Comparison of ENCODE assay signal across 9 mouse cellular contexts in the genomic region with DNA sequence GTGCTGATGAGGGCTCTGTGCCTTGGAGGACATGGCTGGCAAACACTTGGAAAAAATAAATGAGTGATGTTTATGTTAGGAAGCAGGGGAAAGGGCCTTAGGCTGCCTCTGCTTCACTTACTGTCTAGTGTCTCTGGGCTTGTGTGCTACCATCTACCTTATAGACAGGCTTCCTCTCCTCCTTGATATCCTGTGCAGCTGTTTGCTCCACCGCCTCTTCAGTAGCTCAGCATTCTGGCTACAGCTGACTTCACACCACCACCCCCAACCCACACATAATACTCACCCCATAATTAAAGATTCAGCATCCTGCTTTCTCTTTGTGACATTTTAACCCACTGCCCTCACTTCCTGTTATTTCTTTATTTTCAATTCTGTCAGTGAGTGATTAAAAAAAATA.
DNase-seq lines count a peak whose midpoint lies in the region.
"Had no signal": no experiment of that assay in that cellular context is flagged by ENCODE, and none has a peak within 500 bp of the region (broad histone marks: within the 10 kb centered on the region; RNA-seq: fewer than 3 reads in every experiment).

No protein-coding gene starts in this region.

- DNase-seq in lung, postnatal 14 days, result peak; percentile 1
- no peak for DNase-seq in lung, postnatal 10 days
- peak; percentile 63 for DNase-seq in brain, adult 2 months (ENCODE audit: low read depth, low spot score)
- peak; percentile 80 for DNase-seq in naive thymus-derived CD4-positive, alpha-beta T cell, adult 2 months (ENCODE audit: low read depth)
- DNase-seq in thymus, postnatal 4 days, result peak; percentile 67
- DNase-seq in adrenal gland, adult 2 months, result no peak
- no peak for DNase-seq in Muller cell, postnatal 12 days (ENCODE audit: inconsistent ontology term)
- DNase-seq: embryo, embryonic 11 days; kidney, postnatal 10 days had no signal

Comparison
In these comparisons a context has a peak if more than half of its experiments do, and no peak if none do; other contexts are left out.
1. DNase-seq: peak in lung, postnatal 14 days (single experiment), brain, adult 2 months (single experiment), naive thymus-derived CD4-positive, alpha-beta T cell, adult 2 months (single experiment) and thymus, postnatal 4 days (single experiment); none in lung, postnatal 10 days (single experiment), adrenal gland, adult 2 months (single experiment) and Muller cell, postnatal 12 days (single experiment).